Mouse (Mus musculus) spleen, postnatal 36 days (tissue): ENCODE data around the gene Ddb1.

Source experiments
- DNase-seq, 2 experiments: peaks; one replicate each; pipeline ENCODE4 v3.0.0; 2022; ENCODE audit warnings: low spot score in 2 of 2, mixed read lengths in 1 of 2

The Ddb1 gene

DNA sequence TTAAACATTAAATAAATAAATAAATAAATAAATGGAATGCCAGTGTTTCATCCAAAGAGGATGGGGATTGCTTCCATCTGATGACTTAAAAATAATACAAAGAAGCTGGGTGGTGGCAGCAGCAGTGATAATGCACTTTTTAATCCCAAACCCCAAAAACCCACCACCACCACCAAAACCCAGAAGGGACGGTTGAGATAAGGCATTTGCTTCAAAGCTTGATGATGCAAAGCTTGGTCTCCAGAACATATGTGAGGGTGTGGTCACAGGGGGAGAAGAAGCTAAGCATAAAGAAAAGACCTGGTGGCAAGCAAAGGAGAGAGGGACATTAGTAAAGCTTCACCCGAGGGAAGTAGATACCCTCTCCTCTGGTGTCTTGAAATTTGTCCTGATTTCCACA is 56.8 kb downstream of the Ddb1 start:
- peak; percentile 20 to 45 for DNase-seq

DNA sequence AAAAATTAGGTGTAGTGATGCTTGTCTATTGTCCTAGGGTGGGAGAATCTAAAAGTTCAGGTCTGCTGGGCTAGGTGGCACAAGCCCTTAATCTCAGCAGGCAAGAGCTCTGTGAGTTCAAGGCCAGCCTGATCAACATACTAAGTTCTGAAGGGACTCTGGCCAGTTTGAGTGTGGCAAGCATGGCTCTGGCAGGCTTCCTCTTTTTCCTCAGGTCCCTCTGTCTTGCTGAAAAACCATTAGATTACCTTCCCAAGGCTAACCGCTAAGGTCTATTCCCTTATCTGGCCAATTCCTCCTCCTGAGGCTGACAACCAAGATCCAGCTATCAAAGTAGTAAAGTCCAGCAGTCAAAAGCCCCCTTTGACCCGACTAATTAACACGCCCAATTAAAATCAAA is 57.5 kb downstream of the Ddb1 start:
- no peak for DNase-seq

DNA sequence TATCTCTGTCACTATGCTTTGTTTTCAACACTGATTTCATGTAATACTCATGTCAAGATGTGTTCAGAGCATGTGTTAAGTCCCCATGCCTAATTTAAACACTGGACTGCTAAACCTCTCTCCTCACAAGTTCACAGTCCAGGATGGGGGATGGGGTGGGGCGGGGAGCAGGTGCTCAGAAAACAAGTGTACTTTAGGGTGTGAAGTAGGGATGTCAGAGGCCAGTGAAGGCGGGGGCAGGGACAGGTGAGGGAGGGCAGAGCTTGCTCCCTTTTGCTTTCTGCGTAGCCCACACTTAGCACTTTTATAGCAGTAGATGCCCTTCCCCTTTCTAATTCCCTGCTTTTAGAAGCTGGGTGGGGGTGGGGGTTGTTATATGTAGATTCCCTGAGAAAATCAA is 60.0 kb downstream of the Ddb1 start:
- DNase-seq = no peak

DNA sequence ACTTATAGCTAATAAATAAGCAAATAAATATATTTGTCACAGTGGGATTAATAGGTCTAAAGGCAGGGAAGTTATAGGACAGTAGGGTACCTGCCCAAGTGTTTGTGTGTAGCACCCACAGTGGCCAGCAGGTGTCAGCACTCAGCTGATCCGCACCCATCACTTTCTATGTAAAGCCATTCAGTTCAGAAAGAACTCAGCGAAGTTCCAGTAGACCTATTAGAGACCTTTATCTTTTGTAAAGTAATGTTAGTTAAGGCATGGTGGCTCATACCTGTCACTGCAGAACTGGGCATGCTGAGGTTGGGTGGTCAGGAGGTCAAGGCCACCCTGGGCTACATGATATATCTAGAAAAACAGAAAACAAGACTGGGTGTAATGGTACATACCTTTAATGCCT is 60.4 kb downstream of the Ddb1 start:
- peak; percentile 37 to 51 for DNase-seq

DNA sequence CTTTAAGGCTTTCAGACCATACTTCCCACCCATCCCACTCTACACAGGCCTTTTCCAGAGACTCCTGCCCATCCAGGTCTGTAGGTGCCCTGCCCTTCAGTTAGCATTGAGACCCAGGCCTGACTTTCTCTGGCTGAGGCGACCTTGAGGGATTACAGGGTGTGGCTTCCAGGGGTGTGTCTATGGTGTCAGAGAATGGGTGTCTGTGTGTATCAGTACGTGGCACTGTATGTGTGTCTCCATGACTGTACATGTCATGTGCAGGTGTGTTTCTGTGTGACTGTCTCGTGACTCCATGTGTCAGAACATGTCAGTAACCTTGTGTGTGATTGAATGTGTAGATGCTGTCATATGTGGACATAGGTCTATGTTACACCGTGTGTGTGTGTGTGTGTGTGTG is 66.2 kb downstream of the Ddb1 start:
- DNase-seq = no peak

DNA sequence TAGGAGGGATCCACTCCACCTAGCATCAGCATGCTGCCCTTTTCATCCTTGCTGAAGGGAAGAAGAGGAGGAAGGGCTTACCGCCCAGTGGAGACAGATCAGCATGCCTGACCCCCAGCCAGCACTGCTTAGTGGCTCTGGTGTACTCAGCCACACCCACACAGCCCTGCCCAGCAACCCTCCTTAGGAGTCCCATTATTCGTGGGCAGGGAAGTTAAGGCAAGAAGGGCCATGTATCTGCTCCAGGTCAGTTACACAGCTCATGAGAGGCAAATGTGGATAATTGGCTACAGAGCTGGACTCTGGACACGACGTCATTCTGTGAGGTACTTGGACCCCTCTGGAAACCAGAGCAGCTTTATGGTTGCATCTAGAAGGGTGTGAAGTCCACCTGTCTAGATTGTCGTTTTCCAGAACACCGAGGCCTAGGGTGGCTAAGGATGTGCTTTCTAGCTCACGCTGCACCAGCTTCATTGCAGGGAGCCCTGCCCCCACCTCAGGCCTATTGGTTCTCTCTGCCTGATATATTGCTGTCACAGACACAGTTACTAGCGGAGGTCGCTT is 66.8 kb downstream of the Ddb1 start:
- DNase-seq = no peak

DNA sequence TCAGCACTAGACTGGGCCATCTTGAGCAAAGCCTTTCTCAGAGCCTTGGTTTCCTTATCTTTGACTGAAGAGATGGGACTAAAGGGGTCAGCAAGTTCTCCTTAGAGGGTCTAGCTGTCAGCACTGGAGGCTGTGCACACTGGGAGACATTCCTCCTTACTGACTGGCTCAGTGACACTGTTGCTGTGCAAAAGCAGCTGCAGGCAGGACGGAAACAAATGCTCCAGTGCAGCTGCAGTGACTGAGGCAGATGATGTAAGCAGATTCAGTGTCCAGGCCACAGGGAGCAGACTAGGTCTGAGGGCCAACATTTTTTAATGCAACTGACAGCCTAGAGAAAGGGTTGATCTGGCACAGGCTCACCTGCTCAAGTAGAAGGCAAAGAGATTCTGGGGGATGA is 68.1 kb downstream of the Ddb1 start:
- DNase-seq = no peak

DNA sequence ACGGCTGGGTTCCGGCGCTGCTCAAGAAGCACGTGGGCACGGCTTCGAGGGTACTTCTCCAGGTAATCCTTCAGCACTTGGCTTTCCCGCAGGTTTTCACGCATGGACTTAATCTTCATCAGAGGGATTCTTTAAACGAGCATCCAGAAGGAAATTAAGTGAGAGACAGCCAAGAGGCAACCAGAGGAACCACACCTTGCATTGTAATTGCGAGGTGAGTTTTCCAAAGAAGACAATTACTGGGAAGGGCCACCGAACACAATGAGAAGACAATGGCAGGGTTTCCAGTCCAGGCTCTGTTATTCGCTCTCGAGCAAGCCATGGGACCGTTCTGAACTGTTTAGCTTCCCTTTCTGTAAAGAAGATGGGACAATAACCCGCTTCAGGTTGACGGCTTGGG is 71.5 kb downstream of the Ddb1 start:
- DNase-seq = no peak

DNA sequence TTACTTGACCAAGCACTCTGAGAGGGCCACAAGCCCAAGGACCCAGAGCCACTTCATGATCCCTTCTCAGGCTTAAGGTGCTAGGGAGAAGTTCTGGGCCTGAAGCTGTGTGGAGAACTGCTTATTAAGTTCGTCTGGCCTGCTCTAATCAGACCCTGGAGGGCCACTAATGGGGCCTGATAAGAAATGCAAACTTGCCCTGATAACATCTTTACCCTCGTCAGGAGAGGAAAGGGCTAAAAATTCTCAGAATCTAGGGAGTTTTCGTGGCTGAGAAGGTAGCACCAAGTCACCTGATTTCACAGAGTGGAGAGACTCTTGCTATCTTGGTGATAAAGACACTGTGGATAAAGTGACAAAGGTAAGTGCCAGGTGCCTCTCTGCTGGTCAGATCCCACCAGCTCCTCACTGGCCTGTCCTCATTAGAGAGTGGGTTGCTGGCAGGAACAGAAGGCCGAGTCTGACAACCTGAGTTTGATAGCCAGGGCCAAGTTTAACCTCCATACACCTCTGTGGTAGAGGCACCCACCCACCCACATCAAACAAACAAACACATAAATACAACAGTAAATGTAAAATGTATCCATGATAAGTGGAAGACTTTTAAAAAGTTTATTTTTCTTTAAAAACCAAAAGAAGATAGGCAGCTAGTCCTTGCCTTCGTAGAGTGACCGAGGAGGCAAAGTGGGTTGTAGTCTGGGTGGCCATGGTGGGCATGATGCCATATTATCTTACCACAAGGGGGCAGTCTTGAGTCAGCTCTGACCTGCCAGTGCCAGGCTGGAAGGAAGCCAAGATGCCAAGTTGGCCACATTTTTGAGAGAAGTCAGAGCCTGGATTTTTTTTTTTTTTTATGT is 73.0 kb downstream of the Ddb1 start, which contains the start of gene Pga5:
Gene Pga5, minus strand, starts transcription at position 157 of the 857 bp plus-strand sequence.
- DNase-seq = peak; percentile 60 to 66

DNA sequence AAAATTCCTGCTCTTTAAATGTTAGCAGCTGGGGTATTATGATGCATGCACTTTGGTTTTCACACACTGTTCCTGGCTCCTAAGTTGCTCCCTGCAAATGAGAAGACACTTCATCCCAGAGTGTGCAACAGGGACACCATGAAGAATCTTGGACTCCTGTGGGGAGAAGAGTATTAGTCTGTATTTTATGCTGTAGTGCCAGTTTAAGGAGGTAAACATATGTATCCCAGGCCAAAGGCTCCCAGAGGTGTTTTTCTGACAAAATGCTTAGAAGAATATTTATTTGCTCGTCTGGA is 73.6 kb downstream of the Ddb1 start:
- DNase-seq = no peak
